Mouse (Mus musculus): Measurements from ENCODE around the gene Fam171a2. TPM values are rescaled to one million over a fixed set of nuclear protein-coding genes. Genes with fewer than 3 reads are reported as not detected.

Gene Fam171a2
- polyA plus RNA-seq, 1 experiment from 2014 or later, result 26.0 TPM

GRCm38 (mm10) chr11:102481779-102482178 lies 34.3 kb upstream of the Fam171a2 start:
- 94% methylated on average over 10 of the region's 10 CpGs for WGBS
- no peak overlapping the region for H3K27ac ChIP-seq (ENCODE audit: low read depth, low read length)
- no peaks in the 10 kb centered on the region for H3K4me1 ChIP-seq (ENCODE audit: control insufficient read depth, insufficient read depth, low read length)
- H3K4me2 ChIP-seq (ENCODE audit: low read length), result no peak overlapping the region
- DNase-seq (ENCODE audit: low spot score) (no peak), ATAC-seq (no peak)
- no peak overlapping the region for H3K9ac ChIP-seq (ENCODE audit: low read length)
- peaks cover 72% of the 10 kb centered on the region for H3K36me3 ChIP-seq (ENCODE audit: control insufficient read depth, insufficient read depth, low read length)
- no peaks in the 10 kb centered on the region for H3K9me3 ChIP-seq (replicated peaks; ENCODE audit: control insufficient read depth, low read length)
- H3K4me3 ChIP-seq (ENCODE audit: low read depth, low read length), result no peak overlapping the region
- no peaks in the 10 kb centered on the region for H3K27me3 ChIP-seq (replicated peaks; ENCODE audit: control insufficient read depth, insufficient read depth, low read length)

GRCm38 (mm10) chr11:102480897-102481296 lies 33.4 kb upstream of the Fam171a2 start:
- ATAC-seq (no peak), DNase-seq (ENCODE audit: low spot score) (no peak)
- H3K27ac ChIP-seq (ENCODE audit: low read depth, low read length), result no peak overlapping the region
- peaks cover 65% of the 10 kb centered on the region for H3K36me3 ChIP-seq (ENCODE audit: control insufficient read depth, insufficient read depth, low read length)
- no peak overlapping the region for H3K4me2 ChIP-seq (ENCODE audit: low read length)
- no peaks in the 10 kb centered on the region for H3K4me1 ChIP-seq (ENCODE audit: control insufficient read depth, insufficient read depth, low read length)
- H3K4me3 ChIP-seq (ENCODE audit: low read depth, low read length), result no peak overlapping the region
- no peaks in the 10 kb centered on the region for H3K9me3 ChIP-seq (replicated peaks; ENCODE audit: control insufficient read depth, low read length)
- no peaks in the 10 kb centered on the region for H3K27me3 ChIP-seq (replicated peaks; ENCODE audit: control insufficient read depth, insufficient read depth, low read length)
- 86% methylated on average over 4 of the region's 4 CpGs for WGBS
- H3K9ac ChIP-seq (ENCODE audit: low read length), result no peak overlapping the region

- DNase-seq (ENCODE audit: low spot score) (no peak), ATAC-seq (no peak)
- no peaks in the 10 kb centered on the region for H3K4me1 ChIP-seq (ENCODE audit: control insufficient read depth, insufficient read depth, low read length)
- H3K4me2 ChIP-seq (ENCODE audit: low read length), result no peak overlapping the region
- peaks cover 61% of the 10 kb centered on the region for H3K36me3 ChIP-seq (ENCODE audit: control insufficient read depth, insufficient read depth, low read length)
- 96% methylated on average over 15 of the region's 15 CpGs for WGBS
- H3K27ac ChIP-seq (ENCODE audit: low read depth, low read length), result no peak overlapping the region
- no peaks in the 10 kb centered on the region for H3K27me3 ChIP-seq (replicated peaks; ENCODE audit: control insufficient read depth, insufficient read depth, low read length)
- H3K9ac ChIP-seq (ENCODE audit: low read length), result no peak overlapping the region
- no peak overlapping the region for H3K4me3 ChIP-seq (ENCODE audit: low read depth, low read length)
- no peaks in the 10 kb centered on the region for H3K9me3 ChIP-seq (replicated peaks; ENCODE audit: control insufficient read depth, low read length)
Observed at GRCm38 (mm10) chr11:102480111-102480510, 32.6 kb upstream of the Fam171a2 start.

GRCm38 (mm10) chr11:102479581-102479980 lies 32.1 kb upstream of the Fam171a2 start:
- DNase-seq (ENCODE audit: low spot score) (no peak), ATAC-seq (no peak)
- Histone ChIP-seq H3K4me3 (ENCODE audit: low read depth, low read length) (no peak overlapping the region), H3K9ac (ENCODE audit: low read length) (no peak overlapping the region), H3K4me2 (ENCODE audit: low read length) (no peak overlapping the region), H3K27ac (ENCODE audit: low read depth, low read length) (no peak overlapping the region), H3K9me3 (replicated peaks; ENCODE audit: control insufficient read depth, low read length) (no peaks in the 10 kb centered on the region), H3K36me3 (ENCODE audit: control insufficient read depth, insufficient read depth, low read length) (peaks cover 56% of the 10 kb centered on the region), H3K4me1 (ENCODE audit: control insufficient read depth, insufficient read depth, low read length) (no peaks in the 10 kb centered on the region), H3K27me3 (replicated peaks; ENCODE audit: control insufficient read depth, insufficient read depth, low read length) (no peaks in the 10 kb centered on the region)
- WGBS, result 96% methylated on average over 23 of the region's 23 CpGs

GRCm38 (mm10) chr11:102478671-102479070 lies 31.2 kb upstream of the Fam171a2 start:
- WGBS, result 87% methylated on average over 3 of the region's 3 CpGs
- no peak overlapping the region for H3K27ac ChIP-seq (ENCODE audit: low read depth, low read length)
- H3K36me3 ChIP-seq (ENCODE audit: control insufficient read depth, insufficient read depth, low read length), result peaks cover 53% of the 10 kb centered on the region
- H3K4me2 ChIP-seq (ENCODE audit: low read length), result no peak overlapping the region
- H3K4me3 ChIP-seq (ENCODE audit: low read depth, low read length), result no peak overlapping the region
- H3K4me1 ChIP-seq (ENCODE audit: control insufficient read depth, insufficient read depth, low read length), result no peaks in the 10 kb centered on the region
- H3K9ac ChIP-seq (ENCODE audit: low read length), result no peak overlapping the region
- ATAC-seq (no peak), DNase-seq (ENCODE audit: low spot score) (no peak)
- no peaks in the 10 kb centered on the region for H3K9me3 ChIP-seq (replicated peaks; ENCODE audit: control insufficient read depth, low read length)
- H3K27me3 ChIP-seq (replicated peaks; ENCODE audit: control insufficient read depth, insufficient read depth, low read length), result no peaks in the 10 kb centered on the region

GRCm38 (mm10) chr11:102475027-102475426 lies 27.5 kb upstream of the Fam171a2 start:
- H3K4me2 ChIP-seq (ENCODE audit: low read length), result no peak overlapping the region
- no peaks in the 10 kb centered on the region for H3K27me3 ChIP-seq (replicated peaks; ENCODE audit: control insufficient read depth, insufficient read depth, low read length)
- H3K4me1 ChIP-seq (ENCODE audit: control insufficient read depth, insufficient read depth, low read length), result no peaks in the 10 kb centered on the region
- peaks cover 31% of the 10 kb centered on the region for H3K36me3 ChIP-seq (ENCODE audit: control insufficient read depth, insufficient read depth, low read length)
- H3K9ac ChIP-seq (ENCODE audit: low read length), result no peak overlapping the region
- no peak for ATAC-seq
- no peak for DNase-seq (ENCODE audit: low spot score)
- no peak overlapping the region for H3K4me3 ChIP-seq (ENCODE audit: low read depth, low read length)
- H3K9me3 ChIP-seq (replicated peaks; ENCODE audit: control insufficient read depth, low read length), result no peaks in the 10 kb centered on the region
- no peak overlapping the region for H3K27ac ChIP-seq (ENCODE audit: low read depth, low read length)
- WGBS, result 92% methylated on average over 3 of the region's 3 CpGs

GRCm38 (mm10) chr11:102469648-102470357 lies 22.3 kb upstream of the Fam171a2 start, which contains the start of gene Itga2b:
Gene Itga2b (minus strand): TSS chr11:102470122.
- Histone ChIP-seq H3K36me3 (ENCODE audit: control insufficient read depth, insufficient read depth, low read length) (no peaks in the 10 kb centered on the region), H3K4me1 (ENCODE audit: control insufficient read depth, insufficient read depth, low read length) (peaks cover 17% of the 10 kb centered on the region), H3K4me3 (ENCODE audit: low read depth, low read length) (no peak within 1 kb of the TSS), H3K27me3 (replicated peaks; ENCODE audit: control insufficient read depth, insufficient read depth, low read length) (no peaks in the 10 kb centered on the region), H3K9ac (ENCODE audit: low read length) (no peak within 1 kb of the TSS), H3K9me3 (replicated peaks; ENCODE audit: control insufficient read depth, low read length) (no peaks in the 10 kb centered on the region), H3K4me2 (ENCODE audit: low read length) (no peak within 1 kb of the TSS), H3K27ac (ENCODE audit: low read depth, low read length) (no peak within 1 kb of the TSS)
- DNase-seq (ENCODE audit: low spot score) (no peak), ATAC-seq (no peak)
- 73% methylated on average over 11 of the region's 11 CpGs for WGBS

GRCm38 (mm10) chr11:102467041-102467631 lies 19.7 kb upstream of the Fam171a2 start:
- ATAC-seq (peak; percentile 93), DNase-seq (ENCODE audit: low spot score) (peak; percentile 96)
- Histone ChIP-seq H3K4me2 (ENCODE audit: low read length) (peak overlapping the region; percentile 80), H3K27me3 (replicated peaks; ENCODE audit: control insufficient read depth, insufficient read depth, low read length) (no peaks in the 10 kb centered on the region), H3K9ac (ENCODE audit: low read length) (peak overlapping the region; percentile 56), H3K27ac (ENCODE audit: low read depth, low read length) (peak overlapping the region; percentile 41; the same call in 1 of the 2 replicates), H3K4me3 (ENCODE audit: low read depth, low read length) (peak overlapping the region; percentile 32), H3K9me3 (replicated peaks; ENCODE audit: control insufficient read depth, low read length) (no peaks in the 10 kb centered on the region), H3K36me3 (ENCODE audit: control insufficient read depth, insufficient read depth, low read length) (no peaks in the 10 kb centered on the region), H3K4me1 (ENCODE audit: control insufficient read depth, insufficient read depth, low read length) (peaks cover 17% of the 10 kb centered on the region)
- under 1% methylated on average over 37 of the region's 37 CpGs for WGBS

Data from forebrain, embryonic 14.5 days (tissue).